Mouse (Mus musculus) thymus, adult 18-20 months (tissue): ENCODE measurements around the gene Zbtb45.

Experiments used
- DNase-seq, 2 experiments: peaks; one replicate each; pipeline ENCODE4 v3.0.0; 2022; ENCODE audit warnings: mixed read lengths in 2 of 2

Gene Zbtb45

GRCm38 (mm10) chr7:12995862-12996261, 14.0 kb downstream of the Zbtb45 start:
- no peak for DNase-seq

GRCm38 (mm10) chr7:12993148-12993547, 16.7 kb downstream of the Zbtb45 start:
- DNase-seq, result no peak

- no peak for DNase-seq
Measured at GRCm38 (mm10) chr7:12992222-12992621, 17.6 kb downstream of the Zbtb45 start.

- no peak for DNase-seq
Measured at GRCm38 (mm10) chr7:12987409-12988189, 22.2 kb downstream of the Zbtb45 start.

- DNase-seq, result no peak
Measured at GRCm38 (mm10) chr7:12986906-12987305, 22.9 kb downstream of the Zbtb45 start.

GRCm38 (mm10) chr7:12985724-12986123, 24.1 kb downstream of the Zbtb45 start:
- no peak for DNase-seq

GRCm38 (mm10) chr7:12980291-12980690, 29.5 kb downstream of the Zbtb45 start:
- DNase-seq, result no peak

- no peak for DNase-seq
Measured at GRCm38 (mm10) chr7:12979776-12980175, 30.1 kb downstream of the Zbtb45 start.

- peak in 1 of 2 experiments; percentile 23 for DNase-seq
Measured at GRCm38 (mm10) chr7:12978931-12979722, 30.7 kb downstream of the Zbtb45 start.

GRCm38 (mm10) chr7:12977682-12978389, 32.0 kb downstream of the Zbtb45 start, which contains the start of gene Zfp446:
Gene Zfp446, plus strand, starts transcription at chr7:12977848.
- DNase-seq, result peak; percentile 99

GRCm38 (mm10) chr7:12970906-12971305, 38.9 kb downstream of the Zbtb45 start:
- DNase-seq, result no peak

- DNase-seq, result peak; percentile 52 to 65
Measured at GRCm38 (mm10) chr7:12966104-12966845, 43.6 kb downstream of the Zbtb45 start.

- peak; percentile 83 to 88 for DNase-seq
Measured at GRCm38 (mm10) chr7:12965678-12966091, 44.1 kb downstream of the Zbtb45 start, which contains the start of gene Zfp324. Gene Zfp324, plus strand, starts transcription at chr7:12965838.

- DNase-seq, result peak; percentile 53 to 72
Measured at GRCm38 (mm10) chr7:12961511-12962141, 48.2 kb downstream of the Zbtb45 start.

GRCm38 (mm10) chr7:12959718-12960117, 50.1 kb downstream of the Zbtb45 start:
- DNase-seq, result no peak

GRCm38 (mm10) chr7:12958948-12959347, 50.9 kb downstream of the Zbtb45 start:
- no peak for DNase-seq

GRCm38 (mm10) chr7:12957511-12957910, 52.3 kb downstream of the Zbtb45 start:
- DNase-seq, result no peak

GRCm38 (mm10) chr7:12954896-12955295, 54.9 kb downstream of the Zbtb45 start:
- no peak for DNase-seq
